Mouse (Mus musculus) frontal cortex, postnatal 10 days (tissue): Measurements from ENCODE around the gene Setd1b.
A peak's percentile ranks its signal among the peaks of the same experiment; 100 is the strongest.
"Not testable (repeated sequence)": the region's sequence is repeated elsewhere in the genome, so short reads cannot be mapped to it uniquely, and the experiment has no call there.

Experiments
- DNase-seq, 2 experiments: peaks; one replicate each; pipeline ENCODE4 v3.0.0; 2022; ENCODE audit warnings: low spot score in 2 of 2, mixed read lengths in 1 of 2

The Setd1b gene

GRCm38 (mm10) chr5:123160341-123160740 is 18.3 kb downstream of the Setd1b start:
- no peak for DNase-seq

- no peak for DNase-seq
These were observed 20.9 kb downstream of the Setd1b start for GRCm38 (mm10) chr5:123162942-123163341.

- no peak for DNase-seq
These were observed 24.4 kb downstream of the Setd1b start for GRCm38 (mm10) chr5:123166437-123166836.

DNA sequence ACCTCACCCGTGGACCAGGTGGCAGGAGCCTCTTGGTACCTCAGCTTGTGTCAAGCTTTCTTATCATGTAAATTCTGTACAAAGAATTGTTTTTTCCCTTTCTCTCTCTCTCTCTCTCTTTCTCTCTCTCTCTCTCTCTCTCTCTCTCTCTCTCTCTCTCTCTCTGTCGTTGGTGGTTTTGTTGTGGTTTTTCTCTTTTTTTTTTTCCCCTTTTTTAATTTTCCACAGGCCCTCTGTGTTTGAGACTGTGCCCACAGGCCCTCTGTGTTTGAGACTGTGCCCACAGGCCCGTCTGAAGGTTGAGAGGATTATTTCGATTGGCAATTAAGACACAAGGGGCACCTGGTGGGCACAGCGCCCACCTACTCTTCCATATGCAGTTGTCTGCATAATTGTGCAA is 25.6 kb downstream of the Setd1b start:
- DNase-seq = no peak

DNA sequence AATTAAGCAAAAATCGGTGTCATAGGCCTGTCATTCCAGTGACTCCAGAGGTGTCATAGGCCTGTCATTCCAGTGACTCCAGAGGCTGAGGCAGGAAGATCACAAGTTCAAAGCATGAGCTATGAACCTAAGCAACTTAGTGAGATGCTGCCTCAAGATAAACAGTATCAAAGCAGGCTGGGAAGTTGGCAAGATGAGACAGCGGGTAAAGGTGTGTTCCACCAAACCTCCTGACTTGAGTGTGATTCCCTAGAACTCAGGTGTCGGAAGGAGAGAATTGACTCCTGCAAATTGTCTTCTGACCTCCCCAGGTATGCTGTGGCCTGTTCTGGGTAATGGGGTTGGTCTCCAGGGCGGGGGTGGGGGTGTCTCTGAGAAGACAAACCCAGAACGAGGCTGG is 27.3 kb downstream of the Setd1b start, which contains the start of gene Psmd9:
Psmd9 (plus strand) TSS at position 130 of the 400 bp plus-strand sequence.
- DNase-seq = no peak

DNA sequence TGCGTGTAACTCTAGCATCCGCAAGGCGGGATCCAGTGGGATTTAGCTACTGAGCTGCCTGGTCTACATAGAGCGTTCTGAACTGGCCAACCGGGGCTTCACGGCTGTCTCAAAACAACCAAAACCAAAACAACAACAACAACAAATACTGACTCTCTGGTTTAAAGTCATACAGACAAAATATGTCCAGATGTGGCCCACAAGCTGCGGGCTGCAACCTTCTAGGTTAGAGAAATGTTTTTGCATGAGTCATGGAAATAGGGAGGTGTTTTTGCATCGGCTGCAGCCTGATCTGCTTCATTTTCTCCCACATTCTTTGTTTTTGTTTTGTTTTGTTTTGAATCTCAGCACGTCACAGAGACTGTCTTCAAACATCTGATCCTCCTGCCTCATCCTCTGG is 28.4 kb downstream of the Setd1b start:
- no peak for DNase-seq

DNA sequence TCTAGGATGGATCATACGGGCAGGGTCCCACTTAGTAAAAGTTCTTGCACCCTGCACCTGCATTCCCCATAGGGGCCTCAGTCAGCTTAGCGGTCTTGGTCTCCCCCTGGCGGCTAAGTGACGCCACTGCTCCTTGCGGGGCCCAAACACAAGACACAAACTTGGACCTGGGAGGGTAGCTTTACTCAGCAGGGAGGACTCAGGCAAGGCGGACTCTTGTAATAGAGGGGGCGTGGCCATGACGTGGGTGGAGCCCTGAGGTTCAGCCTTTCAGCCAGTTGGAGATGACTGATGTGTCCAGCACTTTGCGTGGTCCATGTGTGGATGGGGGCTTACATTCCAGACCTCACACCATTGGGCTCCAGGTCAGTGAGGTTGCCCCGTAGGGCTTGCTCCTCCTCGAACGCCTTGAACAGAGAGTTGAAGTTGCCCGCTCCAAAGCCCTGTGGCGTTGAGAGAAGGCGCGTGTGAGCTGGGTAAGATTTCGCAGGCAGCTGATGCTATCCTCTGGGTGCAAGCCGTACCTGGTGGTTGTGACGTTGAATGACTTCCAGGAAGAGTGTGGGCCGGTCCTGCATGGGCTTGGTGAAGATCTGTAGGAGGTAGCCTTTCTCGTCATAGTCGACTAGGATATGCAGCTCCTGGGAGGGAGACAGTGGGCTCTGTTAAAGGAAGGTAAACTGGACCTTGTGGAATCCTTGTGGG is 29.8 kb downstream of the Setd1b start:
- DNase-seq = peak; percentile 59 to 78

GRCm38 (mm10) chr5:123178792-123179191 is 36.8 kb downstream of the Setd1b start:
- DNase-seq = no peak

- DNase-seq = no peak
These were observed 38.4 kb downstream of the Setd1b start for GRCm38 (mm10) chr5:123180390-123180789.

DNA sequence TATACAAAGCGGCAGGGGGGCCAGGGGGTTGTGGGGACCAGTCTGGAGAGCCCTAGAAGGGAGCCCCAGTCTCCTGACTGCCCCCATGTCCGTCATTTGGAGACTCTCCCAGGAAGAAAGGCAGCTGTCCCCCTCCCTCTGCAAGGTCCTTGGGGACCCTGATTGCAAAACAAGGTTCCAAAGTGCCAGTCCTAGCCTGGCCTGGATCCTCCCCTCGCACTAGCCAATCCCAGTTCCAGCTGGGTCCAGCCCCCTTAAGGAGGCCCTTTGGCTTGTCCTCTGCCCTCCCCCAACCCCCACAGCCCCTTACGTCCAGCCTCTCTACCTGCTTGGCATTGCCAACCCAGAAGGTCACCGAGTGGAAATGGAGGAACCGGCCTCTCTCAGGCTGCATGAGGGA is 39.5 kb downstream of the Setd1b start:
- no peak for DNase-seq

GRCm38 (mm10) chr5:123182651-123183050 is 40.7 kb downstream of the Setd1b start, which contains the start of gene Hpd:
Hpd (minus strand) TSS chr5:123182727.
- DNase-seq = no peak

GRCm38 (mm10) chr5:123185966-123186365 is 44.0 kb downstream of the Setd1b start:
- DNase-seq = no peak

DNA sequence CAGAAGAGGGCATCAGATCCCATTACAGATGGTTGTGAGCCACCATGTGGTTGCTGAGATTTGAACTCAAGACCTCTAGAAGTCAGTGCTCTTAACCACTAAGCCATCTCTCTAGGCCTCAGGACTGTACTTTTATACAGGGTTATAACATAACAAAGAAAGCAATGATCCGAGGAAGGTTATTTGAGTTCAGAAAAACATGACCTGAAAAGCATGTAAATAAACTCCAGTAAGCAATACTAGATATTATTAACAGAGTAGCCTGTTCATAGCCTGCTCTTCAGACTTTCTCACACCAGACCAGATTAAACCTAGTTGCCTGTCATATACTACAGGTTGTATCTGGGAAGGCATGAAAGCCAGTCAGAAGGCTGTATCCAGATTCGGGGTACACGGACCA is 45.3 kb downstream of the Setd1b start:
- no peak for DNase-seq

GRCm38 (mm10) chr5:123190912-123191311 is 48.9 kb downstream of the Setd1b start:
- DNase-seq = no peak

GRCm38 (mm10) chr5:123191427-123191826 is 49.4 kb downstream of the Setd1b start:
- DNase-seq = no peak

GRCm38 (mm10) chr5:123192606-123193150 is 50.7 kb downstream of the Setd1b start:
- no peak for DNase-seq

- no peak for DNase-seq
These were observed 51.4 kb downstream of the Setd1b start for GRCm38 (mm10) chr5:123193436-123193835.

DNA sequence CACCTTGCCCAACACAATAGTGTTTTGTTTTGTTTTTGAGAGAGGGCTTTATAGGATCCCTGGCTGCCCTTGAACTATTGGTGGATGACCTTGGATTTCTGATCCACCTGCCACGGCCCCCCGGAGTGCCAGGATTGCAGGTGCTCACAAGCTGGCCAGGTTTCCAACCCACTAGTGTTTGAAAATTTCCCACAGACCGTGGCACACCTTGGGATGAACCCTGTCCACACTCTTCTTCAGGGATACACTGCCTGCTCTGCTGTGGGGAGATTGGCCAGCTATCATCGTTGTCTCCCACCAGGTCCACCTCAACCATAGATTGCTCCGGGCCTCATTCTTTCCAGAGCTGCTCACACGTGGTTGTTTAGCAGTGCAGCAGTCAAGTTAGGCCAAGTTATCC is 52.9 kb downstream of the Setd1b start:
- DNase-seq = no peak

- no peak for DNase-seq
These were observed 53.6 kb downstream of the Setd1b start for GRCm38 (mm10) chr5:123195500-123196000.

DNA sequence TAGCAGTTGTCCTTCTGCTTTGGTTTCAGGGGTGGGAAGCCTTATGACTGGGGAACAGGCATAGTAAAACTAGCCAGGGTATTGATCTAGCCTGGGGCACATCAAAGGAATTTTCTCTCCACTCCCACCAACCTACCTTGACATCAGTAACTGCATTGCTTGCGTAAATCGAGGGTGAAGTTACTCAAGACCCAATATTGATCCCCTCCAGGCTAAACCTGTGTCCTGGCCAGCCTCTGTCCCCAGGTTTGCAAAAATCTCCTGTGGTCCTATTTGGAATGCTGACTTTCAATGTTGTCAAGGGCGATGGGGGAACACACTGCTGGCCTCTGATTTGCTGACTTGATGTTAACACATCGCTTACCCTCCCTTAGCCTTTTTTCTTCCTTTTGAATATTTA is 54.8 kb downstream of the Setd1b start:
- no peak for DNase-seq

GRCm38 (mm10) chr5:123198523-123198922 is 56.5 kb downstream of the Setd1b start:
- no peak for DNase-seq

- not testable (repeated sequence) for DNase-seq
These were observed 59.0 kb downstream of the Setd1b start for GRCm38 (mm10) chr5:123200816-123201522.

DNA sequence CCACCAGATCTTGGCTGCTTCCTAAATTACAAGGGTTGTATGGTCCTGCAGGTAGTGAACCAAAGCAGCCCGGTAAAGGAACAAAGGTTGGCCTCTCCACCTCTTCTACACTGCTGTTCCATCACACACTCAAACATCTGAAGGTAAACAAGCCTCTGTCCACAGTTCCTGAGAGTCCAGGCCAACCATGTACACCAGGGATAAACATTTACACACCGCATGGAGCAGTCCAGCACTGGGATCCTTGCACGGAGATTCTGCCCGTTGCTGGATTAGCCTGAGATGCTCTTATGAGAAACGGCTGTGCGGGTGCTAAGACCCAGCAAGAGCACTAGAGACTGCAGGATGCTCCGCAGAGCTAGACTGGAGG is 59.5 kb downstream of the Setd1b start:
- no peak for DNase-seq
